Mouse (Mus musculus): ENCODE data around the gene Siglech. TPM values are rescaled to one million over a fixed set of nuclear protein-coding genes. Genes with fewer than 3 reads are reported as not detected.
"Not testable (repeated sequence)": the region's sequence is repeated elsewhere in the genome, so short reads cannot be mapped to it uniquely, and the experiment has no call there.

Siglech gene
- polyA plus RNA-seq, 1 experiment from 2014 or later = 1.0 TPM

GRCm38 (mm10) chr7:55780011-55780410 lies 12.0 kb downstream of the Siglech start:
- WGBS = 53% methylated on average over 4 of the region's 4 CpGs
- no peak for ATAC-seq
- Histone ChIP-seq H3K4me2 (ENCODE audit: low read depth, low read length) (no peak overlapping the region), H3K9ac (ENCODE audit: low read depth, low read length) (no peak overlapping the region), H3K9me3 (ENCODE audit: control insufficient read depth, low read length) (no peaks in the 10 kb centered on the region), H3K27ac (ENCODE audit: low read length) (no peak overlapping the region), H3K4me1 (ENCODE audit: control insufficient read depth, insufficient read depth, low read length) (no peaks in the 10 kb centered on the region), H3K4me3 (ENCODE audit: low read length) (no peak overlapping the region), H3K36me3 (ENCODE audit: control insufficient read depth, insufficient read depth, low read length) (no peaks in the 10 kb centered on the region), H3K27me3 (replicated peaks; ENCODE audit: control insufficient read depth, insufficient read depth, low read length) (no peaks in the 10 kb centered on the region)

- H3K4me1 ChIP-seq (ENCODE audit: control insufficient read depth, insufficient read depth, low read length) = no peaks in the 10 kb centered on the region
- 48% methylated on average over 3 of the region's 3 CpGs for WGBS
- H3K9me3 ChIP-seq (ENCODE audit: control insufficient read depth, low read length) = no peaks in the 10 kb centered on the region
- no peak overlapping the region for H3K4me2 ChIP-seq (ENCODE audit: low read depth, low read length)
- H3K36me3 ChIP-seq (ENCODE audit: control insufficient read depth, insufficient read depth, low read length) = no peaks in the 10 kb centered on the region
- no peak overlapping the region for H3K4me3 ChIP-seq (ENCODE audit: low read length)
- no peaks in the 10 kb centered on the region for H3K27me3 ChIP-seq (replicated peaks; ENCODE audit: control insufficient read depth, insufficient read depth, low read length)
- no peak for ATAC-seq
- H3K27ac ChIP-seq (ENCODE audit: low read length) = no peak overlapping the region
- no peak overlapping the region for H3K9ac ChIP-seq (ENCODE audit: low read depth, low read length)
Measured at GRCm38 (mm10) chr7:55782493-55782892, 14.5 kb downstream of the Siglech start.

GRCm38 (mm10) chr7:55784580-55784979 lies 16.6 kb downstream of the Siglech start:
- H3K27ac ChIP-seq (ENCODE audit: low read length) = no peak overlapping the region
- H3K4me2 ChIP-seq (ENCODE audit: low read depth, low read length) = no peak overlapping the region
- WGBS = 51% methylated on average over 3 of the region's 3 CpGs
- no peak for ATAC-seq
- H3K36me3 ChIP-seq (ENCODE audit: control insufficient read depth, insufficient read depth, low read length) = no peaks in the 10 kb centered on the region
- H3K9me3 ChIP-seq (ENCODE audit: control insufficient read depth, low read length) = no peaks in the 10 kb centered on the region
- H3K4me3 ChIP-seq (ENCODE audit: low read length) = no peak overlapping the region
- no peak overlapping the region for H3K9ac ChIP-seq (ENCODE audit: low read depth, low read length)
- H3K4me1 ChIP-seq (ENCODE audit: control insufficient read depth, insufficient read depth, low read length) = no peaks in the 10 kb centered on the region
- H3K27me3 ChIP-seq (replicated peaks; ENCODE audit: control insufficient read depth, insufficient read depth, low read length) = no peaks in the 10 kb centered on the region

GRCm38 (mm10) chr7:55790586-55790985 lies 22.6 kb downstream of the Siglech start:
- H3K36me3 ChIP-seq (ENCODE audit: control insufficient read depth, insufficient read depth, low read length); H3K27me3 ChIP-seq (replicated peaks; ENCODE audit: control insufficient read depth, insufficient read depth, low read length); H3K27ac ChIP-seq (ENCODE audit: low read length); H3K9me3 ChIP-seq (ENCODE audit: control insufficient read depth, low read length); H3K9ac ChIP-seq (ENCODE audit: low read depth, low read length); ATAC-seq; H3K4me1 ChIP-seq (ENCODE audit: control insufficient read depth, insufficient read depth, low read length); H3K4me2 ChIP-seq (ENCODE audit: low read depth, low read length); H3K4me3 ChIP-seq (ENCODE audit: low read length): not testable (repeated sequence)
- 38% methylated on average over 4 of the region's 5 CpGs for WGBS

GRCm38 (mm10) chr7:55792280-55792679 lies 24.3 kb downstream of the Siglech start:
- Histone ChIP-seq H3K36me3 (ENCODE audit: control insufficient read depth, insufficient read depth, low read length) (peaks cover 11% of the 10 kb centered on the region), H3K9ac (ENCODE audit: low read depth, low read length) (no peak overlapping the region), H3K4me3 (ENCODE audit: low read length) (no peak overlapping the region), H3K4me2 (ENCODE audit: low read depth, low read length) (no peak overlapping the region), H3K27me3 (replicated peaks; ENCODE audit: control insufficient read depth, insufficient read depth, low read length) (no peaks in the 10 kb centered on the region), H3K4me1 (ENCODE audit: control insufficient read depth, insufficient read depth, low read length) (peaks cover 4% of the 10 kb centered on the region), H3K9me3 (ENCODE audit: control insufficient read depth, low read length) (no peaks in the 10 kb centered on the region), H3K27ac (ENCODE audit: low read length) (no peak overlapping the region)
- 86% methylated on average over 3 of the region's 3 CpGs for WGBS
- ATAC-seq = no peak

GRCm38 (mm10) chr7:55793236-55793951 lies 25.4 kb downstream of the Siglech start:
- Histone ChIP-seq H3K4me2 (ENCODE audit: low read depth, low read length) (peak overlapping the region; percentile 52), H3K27ac (ENCODE audit: low read length) (no peak overlapping the region), H3K36me3 (ENCODE audit: control insufficient read depth, insufficient read depth, low read length) (peaks cover 13% of the 10 kb centered on the region), H3K9ac (ENCODE audit: low read depth, low read length) (peak overlapping the region; percentile 81), H3K27me3 (replicated peaks; ENCODE audit: control insufficient read depth, insufficient read depth, low read length) (no peaks in the 10 kb centered on the region), H3K4me1 (ENCODE audit: control insufficient read depth, insufficient read depth, low read length) (peaks cover 4% of the 10 kb centered on the region), H3K4me3 (ENCODE audit: low read length) (peak overlapping the region; percentile 65), H3K9me3 (ENCODE audit: control insufficient read depth, low read length) (no peaks in the 10 kb centered on the region)
- 37% methylated on average over 13 of the region's 13 CpGs for WGBS
- peak; percentile 32 for ATAC-seq

DNA sequence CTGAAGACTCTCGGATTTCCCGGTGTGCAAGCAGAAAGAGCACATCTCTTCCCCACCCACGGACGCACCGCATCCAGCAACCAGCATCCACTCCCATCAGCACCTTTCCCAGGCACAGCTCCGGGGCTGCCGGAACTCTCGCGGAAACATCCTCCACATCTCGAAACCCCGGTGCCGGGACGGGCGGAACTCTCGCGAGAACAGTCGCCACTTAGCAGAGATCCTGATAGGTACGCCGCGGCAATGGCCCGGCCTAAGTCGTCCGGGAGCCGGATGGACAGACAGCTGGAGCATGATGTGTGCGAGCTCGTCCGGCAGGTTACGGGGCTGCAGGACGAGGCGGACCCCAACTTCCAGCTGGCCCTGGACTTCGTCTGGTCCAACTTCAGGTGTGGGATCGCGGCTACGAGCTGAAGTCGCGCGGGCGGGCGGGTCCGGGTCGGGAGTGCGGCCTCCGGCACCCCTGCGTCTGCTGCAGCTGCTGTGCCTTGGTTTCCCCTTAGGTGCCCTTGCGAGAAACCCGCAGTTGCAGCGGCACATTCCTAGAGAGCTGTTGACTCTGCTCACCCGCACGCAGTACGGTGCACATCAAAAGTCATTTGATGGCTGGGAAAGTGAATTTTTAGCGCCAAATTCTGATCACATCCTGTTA lies 26.1 kb downstream of the Siglech start, which contains the start of gene Tubgcp5:
TSS of gene Tubgcp5 (plus strand) at position 203 of the 652 bp plus-strand sequence.
- no peaks in the 10 kb centered on the region for H3K9me3 ChIP-seq (ENCODE audit: control insufficient read depth, low read length)
- H3K36me3 ChIP-seq (ENCODE audit: control insufficient read depth, insufficient read depth, low read length) = peaks cover 13% of the 10 kb centered on the region
- peak; percentile 100 for ATAC-seq
- no peaks in the 10 kb centered on the region for H3K27me3 ChIP-seq (replicated peaks; ENCODE audit: control insufficient read depth, insufficient read depth, low read length)
- H3K9ac ChIP-seq (ENCODE audit: low read depth, low read length) = peak within 1 kb of the TSS; percentile 81
- under 1% methylated on average over 51 of the region's 51 CpGs for WGBS
- peak within 1 kb of the TSS; percentile 50; the same call in 1 of the 2 replicates for H3K27ac ChIP-seq (ENCODE audit: low read length)
- peak within 1 kb of the TSS; percentile 66 for H3K4me2 ChIP-seq (ENCODE audit: low read depth, low read length)
- H3K4me3 ChIP-seq (ENCODE audit: low read length) = peak within 1 kb of the TSS; percentile 65
- H3K4me1 ChIP-seq (ENCODE audit: control insufficient read depth, insufficient read depth, low read length) = peaks cover 4% of the 10 kb centered on the region

GRCm38 (mm10) chr7:55799981-55800380 lies 32.0 kb downstream of the Siglech start:
- no peak for ATAC-seq
- 88% methylated on average over 3 of the region's 3 CpGs for WGBS
- peaks cover 27% of the 10 kb centered on the region for H3K36me3 ChIP-seq (ENCODE audit: control insufficient read depth, insufficient read depth, low read length)
- no peaks in the 10 kb centered on the region for H3K9me3 ChIP-seq (ENCODE audit: control insufficient read depth, low read length)
- no peak overlapping the region for H3K9ac ChIP-seq (ENCODE audit: low read depth, low read length)
- no peak overlapping the region for H3K4me3 ChIP-seq (ENCODE audit: low read length)
- H3K4me2 ChIP-seq (ENCODE audit: low read depth, low read length) = no peak overlapping the region
- H3K27me3 ChIP-seq (replicated peaks; ENCODE audit: control insufficient read depth, insufficient read depth, low read length) = no peaks in the 10 kb centered on the region
- no peak overlapping the region for H3K27ac ChIP-seq (ENCODE audit: low read length)
- H3K4me1 ChIP-seq (ENCODE audit: control insufficient read depth, insufficient read depth, low read length) = no peaks in the 10 kb centered on the region; the same call in 1 of the 2 replicates

DNA sequence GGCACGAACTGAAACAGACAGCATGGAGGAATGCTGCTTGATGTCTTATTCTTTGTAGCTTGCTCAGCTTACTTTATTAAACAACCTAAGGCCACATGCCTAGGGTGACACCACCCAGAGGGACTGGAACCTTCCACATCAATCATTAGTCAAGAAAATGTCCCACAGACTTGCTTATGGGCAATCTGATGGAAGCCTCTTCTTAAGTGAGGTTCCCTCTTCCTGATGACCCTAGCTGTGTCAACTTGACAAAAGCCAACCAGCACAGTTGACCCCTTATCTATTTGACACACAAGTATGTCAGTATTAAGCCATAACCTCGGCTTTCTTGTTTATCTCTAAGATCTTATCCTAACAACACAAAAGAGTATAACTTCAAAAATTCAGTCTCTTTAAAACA lies 42.0 kb downstream of the Siglech start:
- H3K9me3 ChIP-seq (ENCODE audit: control insufficient read depth, low read length) = no peaks in the 10 kb centered on the region
- H3K9ac ChIP-seq (ENCODE audit: low read depth, low read length) = no peak overlapping the region
- no peak overlapping the region for H3K27ac ChIP-seq (ENCODE audit: low read length)
- WGBS = 80% methylated on average over 2 of the region's 2 CpGs
- H3K4me2 ChIP-seq (ENCODE audit: low read depth, low read length) = no peak overlapping the region
- peaks cover 12% of the 10 kb centered on the region for H3K36me3 ChIP-seq (ENCODE audit: control insufficient read depth, insufficient read depth, low read length)
- H3K4me3 ChIP-seq (ENCODE audit: low read length) = no peak overlapping the region
- no peaks in the 10 kb centered on the region for H3K27me3 ChIP-seq (replicated peaks; ENCODE audit: control insufficient read depth, insufficient read depth, low read length)
- no peak for ATAC-seq
- no peaks in the 10 kb centered on the region for H3K4me1 ChIP-seq (ENCODE audit: control insufficient read depth, insufficient read depth, low read length)

Data from intestine, embryonic 16.5 days (tissue).